Mouse (Mus musculus): ENCODE measurements around the gene Wdfy3.
"Not testable (repeated sequence)": the region's sequence is repeated elsewhere in the genome, so short reads cannot be mapped to it uniquely, and the experiment has no call there.

Wdfy3 gene

GRCm38 (mm10) chr5:101949323-101949722 is 120.4 kb downstream of the Wdfy3 start:
- DNase-seq (ENCODE audit: low spot score in 2 of 2): no peak

- DNase-seq (ENCODE audit: low spot score in 2 of 2): no peak
Measured at GRCm38 (mm10) chr5:101948641-101949040, 121.1 kb downstream of the Wdfy3 start.

- DNase-seq (ENCODE audit: low spot score in 2 of 2): no peak
Measured at GRCm38 (mm10) chr5:101945731-101946130, 124.0 kb downstream of the Wdfy3 start.

GRCm38 (mm10) chr5:101937909-101938596 is 131.7 kb downstream of the Wdfy3 start:
- DNase-seq (ENCODE audit: low spot score in 2 of 2): no peak

GRCm38 (mm10) chr5:101937362-101937761 is 132.4 kb downstream of the Wdfy3 start:
- DNase-seq (ENCODE audit: low spot score in 2 of 2): no peak

GRCm38 (mm10) chr5:101935893-101936292 is 133.8 kb downstream of the Wdfy3 start:
- DNase-seq (ENCODE audit: low spot score in 2 of 2): no peak

- no peak for DNase-seq (ENCODE audit: low spot score in 2 of 2)
Measured at GRCm38 (mm10) chr5:101934629-101935028, 135.1 kb downstream of the Wdfy3 start.

- DNase-seq (ENCODE audit: low spot score in 2 of 2): no peak
Measured at GRCm38 (mm10) chr5:101932971-101933810, 136.5 kb downstream of the Wdfy3 start.

- no peak for DNase-seq (ENCODE audit: low spot score in 2 of 2)
Measured at GRCm38 (mm10) chr5:101931997-101932396, 137.7 kb downstream of the Wdfy3 start.

- DNase-seq (ENCODE audit: low spot score in 2 of 2): no peak
Measured at GRCm38 (mm10) chr5:101926311-101926710, 143.4 kb downstream of the Wdfy3 start.

GRCm38 (mm10) chr5:101923710-101924109 is 146.0 kb downstream of the Wdfy3 start:
- no peak for DNase-seq (ENCODE audit: low spot score in 2 of 2)

- DNase-seq (ENCODE audit: low spot score in 2 of 2): no peak
Measured at GRCm38 (mm10) chr5:101919559-101919958, 150.2 kb downstream of the Wdfy3 start.

- no peak for DNase-seq (ENCODE audit: low spot score in 2 of 2)
Measured at GRCm38 (mm10) chr5:101909468-101909867, 160.3 kb downstream of the Wdfy3 start.

- no peak for DNase-seq (ENCODE audit: low spot score in 2 of 2)
Measured at GRCm38 (mm10) chr5:101905624-101906023, 164.1 kb downstream of the Wdfy3 start.

- DNase-seq (ENCODE audit: low spot score in 2 of 2): not testable (repeated sequence)
Measured at GRCm38 (mm10) chr5:101904841-101905240, 164.9 kb downstream of the Wdfy3 start.

GRCm38 (mm10) chr5:101902686-101903085 is 167.0 kb downstream of the Wdfy3 start:
- DNase-seq (ENCODE audit: low spot score in 2 of 2): no peak

GRCm38 (mm10) chr5:101899981-101900380 is 169.7 kb downstream of the Wdfy3 start:
- no peak for DNase-seq (ENCODE audit: low spot score in 2 of 2)

- no peak for DNase-seq (ENCODE audit: low spot score in 2 of 2)
Measured at GRCm38 (mm10) chr5:101896784-101897183, 172.9 kb downstream of the Wdfy3 start.

GRCm38 (mm10) chr5:101895717-101896645 is 173.7 kb downstream of the Wdfy3 start:
- DNase-seq (ENCODE audit: low spot score in 2 of 2): no peak

- DNase-seq (ENCODE audit: low spot score in 2 of 2): no peak
Measured at GRCm38 (mm10) chr5:101895119-101895518, 174.6 kb downstream of the Wdfy3 start.

GRCm38 (mm10) chr5:101893820-101894515 is 175.8 kb downstream of the Wdfy3 start:
- DNase-seq (ENCODE audit: low spot score in 2 of 2): no peak

All from urinary bladder, adult 18-20 months (tissue).